Mouse (Mus musculus) kidney, postnatal 14 days (tissue): ENCODE measurements around the gene Bicra.

Experiments used
- DNase-seq: peaks from one replicate; pipeline ENCODE4 v3.0.0; 2022; ENCODE audit warnings: mixed read lengths

Gene Bicra

GRCm38 (mm10) chr7:15966489-15966888 is 81.2 kb downstream of the Bicra start:
- no peak for DNase-seq

- peak; percentile 43 for DNase-seq
These were observed 83.7 kb downstream of the Bicra start for GRCm38 (mm10) chr7:15963798-15964652.

GRCm38 (mm10) chr7:15962311-15963288 is 85.1 kb downstream of the Bicra start:
- peak; percentile 90 for DNase-seq

GRCm38 (mm10) chr7:15961798-15962197 is 85.9 kb downstream of the Bicra start:
- DNase-seq, result no peak

- DNase-seq, result no peak
These were observed 86.5 kb downstream of the Bicra start for GRCm38 (mm10) chr7:15961239-15961638.

- DNase-seq, result no peak
These were observed 87.0 kb downstream of the Bicra start for GRCm38 (mm10) chr7:15960691-15961090.

GRCm38 (mm10) chr7:15956143-15956542 is 91.6 kb downstream of the Bicra start:
- DNase-seq, result no peak

- no peak for DNase-seq
These were observed 92.2 kb downstream of the Bicra start for GRCm38 (mm10) chr7:15955509-15955908.

GRCm38 (mm10) chr7:15954978-15955443 is 92.7 kb downstream of the Bicra start:
- peak; percentile 75 for DNase-seq

GRCm38 (mm10) chr7:15954436-15954835 is 93.3 kb downstream of the Bicra start:
- no peak for DNase-seq

GRCm38 (mm10) chr7:15953307-15954074 is 94.2 kb downstream of the Bicra start:
- no peak for DNase-seq

GRCm38 (mm10) chr7:15952416-15952815 is 95.3 kb downstream of the Bicra start:
- no peak for DNase-seq

GRCm38 (mm10) chr7:15950008-15950407 is 97.7 kb downstream of the Bicra start:
- no peak for DNase-seq

- DNase-seq, result no peak
These were observed 98.4 kb downstream of the Bicra start for GRCm38 (mm10) chr7:15949216-15949790.

- peak; percentile 89 for DNase-seq
These were observed 99.3 kb downstream of the Bicra start for GRCm38 (mm10) chr7:15948381-15948941.

GRCm38 (mm10) chr7:15947653-15948260 is 100.0 kb downstream of the Bicra start:
- no peak for DNase-seq

GRCm38 (mm10) chr7:15945721-15946536 is 101.8 kb downstream of the Bicra start, which contains the start of gene Nop53:
Gene Nop53, minus strand, starts transcription at chr7:15946074.
- DNase-seq, result peak; percentile 96

GRCm38 (mm10) chr7:15945211-15945610 is 102.5 kb downstream of the Bicra start:
- no peak for DNase-seq

- DNase-seq, result no peak
These were observed 103.4 kb downstream of the Bicra start for GRCm38 (mm10) chr7:15944311-15944710.

- no peak for DNase-seq
These were observed 109.1 kb downstream of the Bicra start for GRCm38 (mm10) chr7:15938621-15939020.
